Mouse (Mus musculus) natural killer cell, adult 2 months (primary cell): ENCODE results near the gene Slc23a2.

Source experiments
- DNase-seq, 2 experiments: peaks; one replicate each; pipeline ENCODE4 v3.0.0; 2022; ENCODE audit warnings: low spot score in 2 of 2

Gene Slc23a2

DNA sequence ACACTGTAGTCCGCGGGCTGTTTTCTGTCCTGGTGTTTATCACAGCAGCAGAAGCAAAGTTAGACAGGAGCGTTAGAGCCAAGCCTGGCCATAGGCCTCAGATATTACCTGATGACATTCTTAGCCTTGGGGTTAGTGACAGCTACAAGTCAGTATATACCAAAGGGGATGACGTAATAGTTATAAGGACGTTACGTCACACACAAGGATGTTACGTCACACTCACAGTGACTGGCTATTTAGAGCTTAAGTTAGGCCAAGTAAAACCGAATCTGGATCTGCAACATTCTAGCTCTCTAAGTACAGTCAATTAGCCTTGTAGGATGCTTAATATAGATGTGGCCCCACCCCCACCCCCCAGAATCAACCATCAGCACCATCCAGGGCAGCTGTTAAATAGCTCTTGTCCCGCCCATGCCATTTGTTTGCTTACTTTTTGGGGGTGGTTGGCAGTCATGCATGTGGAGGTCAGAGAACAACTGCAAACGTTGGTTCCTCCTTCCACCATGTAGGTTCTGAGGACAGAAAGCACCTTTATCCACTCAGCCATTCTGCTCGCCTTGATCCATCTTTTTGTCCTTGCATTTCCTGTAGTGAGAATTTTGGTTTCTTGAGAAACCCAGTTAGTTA is 96.7 kb downstream of the Slc23a2 start:
- DNase-seq, result no peak

- no peak for DNase-seq
These were observed 97.5 kb downstream of the Slc23a2 start for GRCm38 (mm10) chr2:132047364-132047763.

DNA sequence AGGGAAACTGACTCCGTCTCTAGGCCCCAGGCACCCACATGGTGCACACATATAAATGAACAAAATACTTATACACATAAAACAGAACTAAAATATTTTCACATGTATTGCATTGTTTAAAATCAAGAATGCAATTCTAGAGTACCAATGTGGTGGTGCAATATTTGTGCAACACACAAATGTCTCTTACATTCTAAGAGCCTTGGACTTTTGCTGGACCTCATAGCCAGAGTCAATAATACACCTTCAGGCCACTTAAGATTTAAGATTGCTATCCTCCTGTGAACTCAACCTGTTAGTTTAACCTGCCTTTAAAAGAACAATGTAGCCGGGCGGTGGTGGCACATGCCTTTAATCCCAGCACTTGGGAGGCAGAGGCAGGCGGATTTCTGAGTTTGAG is 98.2 kb downstream of the Slc23a2 start:
- DNase-seq, result no peak

GRCm38 (mm10) chr2:132044320-132045274 is 100.3 kb downstream of the Slc23a2 start:
- no peak for DNase-seq

DNA sequence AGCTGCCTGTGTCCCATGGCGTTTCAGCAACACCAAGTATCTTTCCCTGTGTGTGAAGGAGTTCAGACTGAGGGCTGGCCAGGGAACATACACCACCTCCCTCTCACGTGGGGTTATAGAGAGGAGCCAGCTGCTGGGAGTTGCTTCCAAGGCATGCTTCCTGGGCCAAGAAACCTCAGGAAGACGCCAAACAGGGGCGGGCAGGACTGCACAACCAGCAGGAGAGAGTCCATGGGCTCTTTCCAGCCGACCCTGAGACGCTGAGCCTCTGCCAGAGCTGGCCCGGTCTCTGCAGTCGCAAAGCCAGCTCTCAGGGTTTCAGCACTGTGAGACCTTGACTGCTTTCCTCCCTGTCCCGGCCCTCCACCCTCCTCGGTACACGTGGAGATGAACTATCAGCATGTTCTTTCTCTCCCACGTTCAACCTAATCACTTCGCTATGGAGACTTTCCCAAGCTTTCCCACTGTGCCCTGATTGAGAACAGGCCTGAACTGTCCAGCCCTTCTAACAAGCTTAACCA is 101.7 kb downstream of the Slc23a2 start:
- no peak for DNase-seq

DNA sequence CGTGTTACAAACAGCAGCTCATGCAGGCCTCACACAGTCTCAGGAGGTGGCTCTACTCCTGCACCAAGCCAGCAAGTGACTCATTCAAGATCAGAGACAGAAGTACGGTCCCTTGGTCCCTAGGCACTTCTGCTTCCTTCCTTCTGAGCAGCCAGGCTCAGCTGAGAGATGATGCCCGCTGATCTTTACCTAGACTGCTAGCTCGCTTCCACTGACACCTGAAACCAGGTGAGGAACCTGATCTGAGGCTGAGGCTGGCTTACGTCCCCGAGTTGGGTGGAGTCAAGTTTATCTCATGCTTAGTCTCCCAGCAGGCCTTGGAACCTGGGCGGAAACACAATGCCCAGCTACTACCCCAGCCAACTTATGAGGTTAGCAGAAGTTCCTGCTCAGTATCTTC is 105.0 kb downstream of the Slc23a2 start:
- DNase-seq, result peak in 1 of 2 experiments; percentile 67

DNA sequence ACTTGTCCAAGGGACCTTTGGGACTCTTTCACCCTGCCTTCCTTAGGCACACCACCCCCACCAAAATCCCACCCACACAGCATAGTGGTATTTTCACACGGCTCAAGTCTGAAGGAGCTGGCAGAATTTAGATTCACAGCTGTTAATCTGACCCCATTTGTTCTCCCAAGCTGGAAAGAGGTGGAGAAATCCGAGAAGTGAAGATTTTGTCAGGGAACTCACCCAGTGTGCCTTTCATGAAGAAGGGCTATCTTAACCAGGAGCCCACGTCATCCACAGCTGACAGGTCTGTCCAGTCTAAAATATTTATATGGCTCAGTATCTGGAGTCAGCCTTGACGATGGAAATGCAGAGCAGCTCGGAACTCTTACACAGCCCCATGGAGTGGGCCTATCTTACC is 108.6 kb downstream of the Slc23a2 start:
- DNase-seq, result no peak

- DNase-seq, result peak in 1 of 2 experiments; percentile 70
These were observed 109.5 kb downstream of the Slc23a2 start for GRCm38 (mm10) chr2:132035470-132035835.

- no peak for DNase-seq
These were observed 110.1 kb downstream of the Slc23a2 start for GRCm38 (mm10) chr2:132034590-132035469.

GRCm38 (mm10) chr2:132031364-132032095 is 113.4 kb downstream of the Slc23a2 start:
- DNase-seq, result no peak

- no peak for DNase-seq
These were observed 114.2 kb downstream of the Slc23a2 start for GRCm38 (mm10) chr2:132030418-132031363.

DNA sequence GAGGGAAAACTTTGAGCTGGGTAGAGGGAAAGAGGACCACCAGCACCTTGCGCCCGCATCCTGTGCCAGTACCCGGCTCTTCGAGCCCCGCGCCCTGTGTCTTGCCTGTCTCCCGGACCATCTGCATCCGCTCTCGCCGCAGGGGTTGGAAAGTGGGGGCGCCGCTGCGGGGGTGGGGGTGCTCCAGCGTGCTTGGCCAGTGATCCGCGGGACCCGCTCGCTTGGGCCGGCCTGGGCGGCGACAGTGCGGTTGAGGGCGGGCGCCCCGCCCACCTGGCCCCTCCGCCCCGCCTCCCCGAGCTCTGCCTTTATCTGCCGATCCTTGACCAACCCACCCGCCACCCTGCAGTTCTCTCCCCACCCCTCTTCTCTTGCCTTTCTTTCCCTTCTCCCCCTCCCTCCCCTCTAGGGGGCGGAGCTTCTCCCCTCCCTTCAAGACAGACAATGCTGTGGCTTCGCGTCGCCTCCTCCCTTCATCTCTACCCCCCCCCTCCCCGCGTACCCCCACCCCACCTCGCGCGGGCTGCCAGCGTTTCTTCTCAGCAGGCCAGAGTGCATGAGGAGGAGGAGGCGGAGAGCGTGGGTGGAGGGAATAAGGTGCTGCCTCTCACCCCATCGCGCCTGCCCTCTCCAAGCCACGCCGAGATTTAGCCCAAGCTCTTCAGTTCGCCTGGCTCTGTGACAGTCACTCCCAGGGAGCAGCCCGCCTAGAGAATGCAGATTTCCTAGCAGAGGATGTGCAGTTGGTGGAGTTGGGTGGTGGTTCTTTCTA is 115.1 kb downstream of the Slc23a2 start, which contains the start of gene Rassf2:
Rassf2 (minus strand) TSS at position 613 of the 772 bp plus-strand sequence.
- peak; percentile 43 to 77 for DNase-seq

GRCm38 (mm10) chr2:132028894-132029605 is 115.9 kb downstream of the Slc23a2 start:
- DNase-seq, result peak in 1 of 2 experiments; percentile 68

DNA sequence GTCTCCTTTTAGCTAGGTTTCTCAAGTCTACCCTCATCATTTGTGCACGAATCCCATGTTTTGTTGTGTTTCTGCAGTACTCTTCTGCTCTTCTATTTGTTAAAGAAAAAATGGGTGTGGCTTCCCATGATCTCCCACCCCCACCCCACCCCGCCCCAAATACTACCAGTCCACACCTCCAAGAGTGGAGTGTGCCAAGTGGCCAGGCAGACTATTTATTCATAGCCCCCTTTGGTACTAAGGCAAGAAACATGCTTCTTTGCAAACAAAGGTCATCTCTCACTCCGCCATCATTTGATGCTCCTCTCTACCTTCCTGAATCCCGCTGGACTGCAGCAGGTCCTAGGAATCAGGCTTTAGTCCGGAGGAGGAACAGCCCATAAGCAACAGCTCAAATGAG is 116.8 kb downstream of the Slc23a2 start:
- DNase-seq, result no peak

DNA sequence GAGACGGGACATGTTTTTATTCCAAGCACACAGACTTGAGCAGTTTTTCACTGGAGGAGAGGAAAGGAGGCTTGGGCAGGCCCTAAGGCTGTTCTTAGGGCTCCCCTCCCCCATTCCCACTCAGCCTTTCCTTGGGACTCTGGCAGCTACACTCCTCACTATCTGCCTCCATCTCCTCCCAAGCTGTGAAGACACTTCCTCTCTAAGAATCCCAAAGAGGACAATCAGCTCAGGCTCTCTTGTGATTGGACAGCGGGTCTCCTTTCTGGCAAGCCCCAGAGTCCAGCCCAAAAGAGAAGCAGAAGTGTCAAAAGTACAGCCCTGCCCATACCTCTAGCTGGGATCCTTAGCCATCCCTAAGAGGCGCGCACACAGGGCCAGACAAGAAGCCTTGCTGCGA is 117.5 kb downstream of the Slc23a2 start:
- no peak for DNase-seq

GRCm38 (mm10) chr2:132024028-132024427 is 120.9 kb downstream of the Slc23a2 start:
- no peak for DNase-seq

- DNase-seq, result peak; percentile 58 to 66
These were observed 122.3 kb downstream of the Slc23a2 start for GRCm38 (mm10) chr2:132022621-132023020.

DNA sequence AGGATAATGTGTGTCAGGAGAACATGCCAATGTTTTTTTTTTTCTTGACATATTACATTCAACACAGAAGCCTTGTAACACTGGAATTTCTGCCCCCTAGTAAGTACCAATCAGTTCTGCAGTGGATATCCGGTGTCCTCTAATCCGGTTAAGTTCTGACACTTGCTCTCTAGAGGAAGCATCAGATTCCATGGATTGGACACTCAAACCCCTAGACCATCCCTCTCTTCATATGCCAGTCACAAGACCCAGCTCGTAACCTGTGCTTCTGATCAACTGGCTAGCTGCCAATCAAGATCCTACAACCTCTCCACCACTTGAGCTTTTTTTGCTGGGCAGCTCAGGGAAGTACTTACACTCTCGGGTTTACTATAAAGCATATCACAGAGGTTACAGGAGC is 123.3 kb downstream of the Slc23a2 start:
- DNase-seq, result no peak
